Mouse (Mus musculus): Measurements from ENCODE around the gene Hsf2bp. TPM values are rescaled to one million over a fixed set of nuclear protein-coding genes. Genes with fewer than 3 reads are reported as not detected.

Hsf2bp gene
- polyA plus RNA-seq, 1 experiment from 2014 or later, result 0.63 TPM

DNA sequence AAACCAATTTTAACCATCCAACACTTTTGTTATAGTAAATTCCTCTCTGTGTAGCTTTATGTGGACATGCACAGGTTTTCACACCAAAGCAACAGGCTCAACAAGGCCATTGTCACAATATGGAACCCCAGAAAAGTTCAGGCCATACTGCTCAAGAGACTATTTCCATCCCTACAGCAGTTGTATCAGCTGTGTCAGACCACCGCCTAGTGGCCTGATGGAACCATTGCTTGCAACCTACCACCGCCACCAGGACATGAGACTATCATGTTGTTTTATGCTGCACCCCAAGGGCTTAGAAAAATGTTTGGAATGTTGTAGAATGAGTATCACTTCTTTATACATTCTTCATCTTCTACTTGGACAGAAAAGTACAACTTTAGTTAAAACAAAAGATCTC is 10.8 kb downstream of the Hsf2bp start:
- Histone ChIP-seq H3K9ac (no peak overlapping the region), H3K4me3 (no peak overlapping the region), H3K4me2 (no peak overlapping the region), H3K9me3 (no peaks in the 10 kb centered on the region), H3K27ac (no peak overlapping the region), H3K36me3 (replicated peaks) (no peaks in the 10 kb centered on the region), H3K4me1 (peaks cover 2% of the 10 kb centered on the region; the same call in 1 of the 2 replicates), H3K27me3 (replicated peaks) (no peaks in the 10 kb centered on the region)
- 5% methylated on average over 2 of the region's 2 CpGs for WGBS
- ATAC-seq (replicated peaks), result no peak; the same call in 1 of the 2 replicates

DNA sequence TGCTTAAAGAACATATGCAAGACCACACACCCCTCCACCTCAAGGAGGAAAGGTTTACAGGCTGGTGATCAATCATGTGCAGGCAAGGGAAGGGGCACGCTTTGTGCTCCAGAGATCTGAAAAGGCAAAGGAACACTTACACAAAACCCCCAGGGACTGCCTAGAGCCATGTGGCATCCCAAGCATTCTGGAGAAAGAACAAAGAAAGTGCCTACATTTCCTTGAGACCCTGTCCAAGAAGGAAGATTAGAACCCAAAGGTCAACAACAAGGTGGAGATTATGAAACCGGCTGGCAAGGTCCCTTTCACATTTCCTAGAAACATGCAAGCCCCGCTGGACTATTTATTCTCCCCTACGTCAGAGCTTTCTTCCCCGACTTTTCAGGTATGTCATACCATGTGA is 11.5 kb downstream of the Hsf2bp start:
- Histone ChIP-seq H3K4me3 (no peak overlapping the region), H3K27me3 (replicated peaks) (no peaks in the 10 kb centered on the region), H3K9ac (no peak overlapping the region), H3K9me3 (no peaks in the 10 kb centered on the region), H3K27ac (no peak overlapping the region), H3K4me2 (no peak overlapping the region), H3K36me3 (replicated peaks) (no peaks in the 10 kb centered on the region), H3K4me1 (peaks cover 2% of the 10 kb centered on the region; the same call in 1 of the 2 replicates)
- 61% methylated on average over 5 of the region's 5 CpGs for WGBS
- no peak for ATAC-seq (replicated peaks)

DNA sequence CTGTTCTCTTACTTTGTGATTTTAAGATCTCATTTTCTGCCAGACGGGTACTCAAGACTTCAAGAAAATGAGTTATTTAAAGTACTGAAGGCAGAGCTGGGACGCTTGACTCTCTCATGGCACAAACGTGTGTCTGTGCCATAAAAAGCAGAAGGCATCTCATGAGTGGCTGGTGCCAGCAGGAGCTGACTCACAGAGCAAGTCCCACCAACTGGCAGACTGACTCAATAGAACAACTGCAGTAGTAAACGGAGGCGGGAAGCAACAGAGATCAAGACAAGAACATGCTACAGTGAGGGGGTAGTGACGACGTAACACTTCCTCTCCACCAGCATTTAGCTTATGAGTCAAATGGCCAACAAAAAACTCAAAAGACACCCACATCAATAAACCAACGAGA is 13.1 kb downstream of the Hsf2bp start:
- 81% methylated on average over 8 of the region's 8 CpGs for WGBS
- H3K9ac ChIP-seq, result no peak overlapping the region
- no peaks in the 10 kb centered on the region for H3K27me3 ChIP-seq (replicated peaks)
- H3K4me2 ChIP-seq, result no peak overlapping the region
- H3K4me3 ChIP-seq, result no peak overlapping the region
- H3K9me3 ChIP-seq, result no peaks in the 10 kb centered on the region
- no peak overlapping the region for H3K27ac ChIP-seq
- no peaks in the 10 kb centered on the region for H3K36me3 ChIP-seq (replicated peaks)
- no peak for ATAC-seq (replicated peaks)
- peaks cover 2% of the 10 kb centered on the region; the same call in 1 of the 2 replicates for H3K4me1 ChIP-seq

DNA sequence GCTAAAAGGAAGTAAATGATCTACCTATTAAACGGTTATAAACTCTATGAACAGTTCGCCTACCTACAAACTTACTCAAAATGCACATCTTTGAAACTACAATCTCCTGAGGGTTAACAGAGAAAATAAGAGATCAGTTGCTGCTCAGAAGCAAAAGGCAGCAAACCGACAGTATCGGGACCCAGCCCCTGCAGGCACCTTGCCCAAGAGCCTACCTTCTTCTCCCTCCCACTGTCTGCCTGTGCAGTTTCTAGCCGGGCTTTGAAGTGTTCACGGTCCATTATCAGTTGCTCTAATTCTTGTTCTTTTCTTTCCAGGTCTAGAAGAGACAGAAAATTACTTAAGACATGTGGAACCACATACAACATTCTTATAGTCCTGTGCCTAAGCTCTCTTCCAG is 13.6 kb downstream of the Hsf2bp start:
- Histone ChIP-seq H3K9ac (no peak overlapping the region), H3K4me1 (peaks cover 2% of the 10 kb centered on the region; the same call in 1 of the 2 replicates), H3K27me3 (replicated peaks) (no peaks in the 10 kb centered on the region), H3K27ac (no peak overlapping the region), H3K9me3 (no peaks in the 10 kb centered on the region), H3K4me3 (no peak overlapping the region), H3K36me3 (replicated peaks) (no peaks in the 10 kb centered on the region), H3K4me2 (no peak overlapping the region)
- 74% methylated on average over 6 of the region's 6 CpGs for WGBS
- no peak for ATAC-seq (replicated peaks)

DNA sequence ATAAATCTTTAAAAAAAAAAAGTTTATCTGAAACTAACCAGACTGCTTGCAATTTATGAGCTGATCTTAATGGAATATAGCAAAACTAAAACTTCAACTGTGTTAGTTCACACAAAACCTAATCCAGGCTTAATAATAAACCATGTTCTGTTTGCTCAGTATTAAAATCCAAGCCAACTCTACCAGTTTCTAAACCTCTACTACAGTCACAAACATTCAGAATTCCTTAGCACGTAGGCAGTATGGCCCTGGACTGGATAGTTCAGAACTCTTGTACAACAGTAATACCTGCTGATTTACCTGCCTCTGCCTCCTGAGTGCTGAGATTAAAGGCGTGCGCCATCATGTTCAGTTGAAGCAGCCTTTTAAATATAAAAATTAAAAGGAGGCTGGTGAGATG is 14.2 kb downstream of the Hsf2bp start:
- H3K4me2 ChIP-seq, result no peak overlapping the region
- H3K36me3 ChIP-seq (replicated peaks), result no peaks in the 10 kb centered on the region
- H3K4me3 ChIP-seq, result no peak overlapping the region
- H3K27me3 ChIP-seq (replicated peaks), result no peaks in the 10 kb centered on the region
- 97% methylated on average over 3 of the region's 3 CpGs for WGBS
- ATAC-seq (replicated peaks), result no peak
- H3K9ac ChIP-seq, result no peak overlapping the region
- no peaks in the 10 kb centered on the region for H3K9me3 ChIP-seq
- H3K4me1 ChIP-seq, result no peaks in the 10 kb centered on the region
- H3K27ac ChIP-seq, result no peak overlapping the region

DNA sequence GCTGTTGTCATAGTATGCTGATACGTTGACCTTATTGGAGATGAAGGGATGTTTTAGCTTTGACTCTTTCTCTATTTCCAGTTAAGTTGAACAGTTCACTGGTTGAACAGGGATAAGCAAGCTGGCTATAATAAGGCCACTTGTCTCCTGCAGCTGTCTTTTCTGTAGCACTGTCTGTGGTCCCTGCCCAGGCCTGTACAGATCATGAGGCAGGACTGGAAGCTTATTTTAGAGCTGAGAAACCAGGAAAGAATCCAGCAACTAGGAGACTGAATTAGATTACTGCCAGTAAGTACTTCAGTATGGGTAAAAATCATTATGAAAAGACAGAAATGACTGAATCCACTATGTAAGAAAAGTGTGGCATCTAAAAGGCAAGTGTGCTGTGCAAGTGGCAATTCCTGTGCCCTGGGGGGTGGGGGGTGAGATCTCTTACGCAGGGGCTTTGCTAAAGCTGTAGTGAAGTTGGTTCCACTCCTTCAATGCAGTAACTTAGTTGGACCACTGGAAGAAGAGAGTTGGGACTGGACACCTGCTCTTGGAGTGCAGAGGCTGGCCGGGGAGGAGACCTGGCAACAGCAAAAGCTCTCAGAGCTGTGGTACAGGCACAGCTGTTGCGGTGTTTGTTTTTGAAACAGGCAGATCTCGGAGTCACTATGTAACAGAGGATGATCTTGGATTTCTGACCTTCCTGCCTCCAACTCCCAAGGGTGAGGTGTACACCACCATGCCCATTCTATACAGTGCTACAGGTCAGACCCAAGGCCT is 17.8 kb downstream of the Hsf2bp start:
- H3K36me3 ChIP-seq (replicated peaks), result no peaks in the 10 kb centered on the region
- no peaks in the 10 kb centered on the region for H3K4me1 ChIP-seq
- no peak overlapping the region for H3K9ac ChIP-seq
- no peaks in the 10 kb centered on the region for H3K9me3 ChIP-seq
- no peak overlapping the region for H3K27ac ChIP-seq
- no peak overlapping the region for H3K4me3 ChIP-seq
- ATAC-seq (replicated peaks), result no peak
- no peaks in the 10 kb centered on the region for H3K27me3 ChIP-seq (replicated peaks)
- WGBS, result 75% methylated on average over 5 of the region's 5 CpGs
- no peak overlapping the region for H3K4me2 ChIP-seq

DNA sequence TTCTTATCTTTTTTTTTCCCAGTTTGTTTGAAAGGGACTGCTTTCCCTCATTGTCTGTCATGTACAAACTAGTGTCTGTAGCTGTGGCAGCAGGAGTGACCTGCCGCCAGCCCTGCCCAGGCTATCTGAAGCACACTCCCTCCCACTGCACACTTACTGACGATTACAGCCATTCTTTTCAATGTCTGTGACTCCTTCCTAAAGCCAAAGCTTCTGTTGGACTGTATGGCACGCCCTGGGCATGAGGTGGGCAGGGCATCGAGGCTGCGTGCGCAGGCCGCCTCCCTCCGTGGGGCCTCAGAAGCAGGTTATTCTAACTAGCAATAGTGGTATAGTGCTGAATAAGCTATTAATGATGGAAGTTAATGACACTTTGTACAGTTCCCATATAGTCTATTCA is 19.7 kb downstream of the Hsf2bp start:
- Histone ChIP-seq H3K36me3 (replicated peaks) (no peaks in the 10 kb centered on the region), H3K4me2 (no peak overlapping the region), H3K27ac (no peak overlapping the region), H3K9ac (no peak overlapping the region), H3K9me3 (no peaks in the 10 kb centered on the region), H3K4me3 (no peak overlapping the region), H3K27me3 (replicated peaks) (no peaks in the 10 kb centered on the region), H3K4me1 (no peaks in the 10 kb centered on the region)
- ATAC-seq (replicated peaks), result no peak
- 88% methylated on average over 8 of the region's 8 CpGs for WGBS

DNA sequence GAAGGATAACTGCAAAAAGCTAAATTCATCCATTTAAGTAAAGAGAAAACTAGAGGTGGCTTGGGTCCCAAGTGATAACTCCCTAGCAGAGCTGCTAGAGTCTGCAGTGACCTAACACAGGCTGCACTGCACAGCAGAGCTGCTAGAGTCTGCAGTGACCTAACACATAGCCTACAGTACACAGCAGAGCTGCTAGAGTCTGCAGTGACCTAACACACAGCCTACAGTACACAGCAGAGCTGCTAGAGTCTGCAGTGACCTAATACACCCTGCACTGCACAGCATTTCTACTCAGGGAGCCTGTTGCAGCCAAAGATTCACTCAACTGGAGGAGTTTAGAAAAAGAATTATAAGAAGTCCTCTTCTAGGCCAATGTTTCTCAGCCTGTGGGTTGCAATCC is 22.5 kb downstream of the Hsf2bp start:
- Histone ChIP-seq H3K9ac (no peak overlapping the region), H3K4me1 (no peaks in the 10 kb centered on the region)
- ATAC-seq (replicated peaks), result no peak

DNA sequence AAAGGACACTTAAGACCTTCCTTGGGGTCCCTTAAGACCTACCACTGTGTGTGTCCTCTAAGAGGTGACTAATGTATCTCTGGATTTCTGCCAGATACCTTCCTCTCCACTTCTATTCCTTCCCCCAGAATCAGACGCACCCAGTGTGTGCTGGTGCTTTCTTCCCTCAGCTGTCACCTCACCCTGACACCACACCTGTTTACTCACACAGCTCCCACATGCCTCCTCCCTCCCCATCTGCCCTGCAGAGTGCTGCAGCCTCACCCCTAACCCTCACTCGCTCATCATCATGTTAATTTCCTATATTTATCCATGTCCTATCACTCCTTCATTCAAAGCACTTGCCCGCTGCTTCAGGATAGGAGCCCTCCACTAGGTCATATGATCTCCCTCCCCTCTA is 23.9 kb downstream of the Hsf2bp start:
- Histone ChIP-seq H3K9me3 (no peaks in the 10 kb centered on the region), H3K4me1 (no peaks in the 10 kb centered on the region), H3K4me2 (no peak overlapping the region), H3K27ac (no peak overlapping the region), H3K4me3 (no peak overlapping the region), H3K9ac (no peak overlapping the region), H3K27me3 (replicated peaks) (no peaks in the 10 kb centered on the region), H3K36me3 (replicated peaks) (no peaks in the 10 kb centered on the region)
- WGBS, result 64% methylated on average over 3 of the region's 3 CpGs
- no peak for ATAC-seq (replicated peaks)

More for the DNA sequence above, 22.5 kb downstream of the Hsf2bp start:
- no peak overlapping the region for H3K27ac ChIP-seq
- H3K27me3 ChIP-seq (replicated peaks), result no peaks in the 10 kb centered on the region
- H3K9me3 ChIP-seq, result no peaks in the 10 kb centered on the region
- no peak overlapping the region for H3K4me2 ChIP-seq
- no peaks in the 10 kb centered on the region for H3K36me3 ChIP-seq (replicated peaks)
- no peak overlapping the region for H3K4me3 ChIP-seq

DNA sequence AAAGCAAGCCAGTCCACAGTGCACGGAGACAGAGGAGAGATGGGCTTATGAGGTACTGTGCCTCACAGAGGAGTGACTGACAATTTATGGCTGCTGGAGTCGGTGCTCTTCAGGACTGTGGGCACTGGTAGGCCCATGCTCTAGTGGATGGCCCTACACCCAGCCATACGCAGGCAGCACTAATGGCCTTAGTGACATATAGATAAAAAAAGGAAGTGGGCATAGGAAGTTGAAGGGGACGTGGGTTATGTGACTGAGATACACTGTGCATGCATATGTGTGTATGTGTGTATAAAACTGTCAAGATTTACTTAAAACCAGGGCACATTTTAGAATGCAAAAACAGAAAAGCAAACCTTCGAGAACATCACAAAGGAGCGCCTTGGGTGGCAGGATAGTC is 24.5 kb downstream of the Hsf2bp start:
- no peak overlapping the region for H3K9ac ChIP-seq
- 86% methylated on average over 6 of the region's 6 CpGs for WGBS
- H3K9me3 ChIP-seq, result no peaks in the 10 kb centered on the region
- H3K4me2 ChIP-seq, result no peak overlapping the region
- H3K4me3 ChIP-seq, result no peak overlapping the region
- H3K27me3 ChIP-seq (replicated peaks), result no peaks in the 10 kb centered on the region
- no peaks in the 10 kb centered on the region for H3K36me3 ChIP-seq (replicated peaks)
- no peaks in the 10 kb centered on the region for H3K4me1 ChIP-seq
- H3K27ac ChIP-seq, result no peak overlapping the region
- no peak for ATAC-seq (replicated peaks)

DNA sequence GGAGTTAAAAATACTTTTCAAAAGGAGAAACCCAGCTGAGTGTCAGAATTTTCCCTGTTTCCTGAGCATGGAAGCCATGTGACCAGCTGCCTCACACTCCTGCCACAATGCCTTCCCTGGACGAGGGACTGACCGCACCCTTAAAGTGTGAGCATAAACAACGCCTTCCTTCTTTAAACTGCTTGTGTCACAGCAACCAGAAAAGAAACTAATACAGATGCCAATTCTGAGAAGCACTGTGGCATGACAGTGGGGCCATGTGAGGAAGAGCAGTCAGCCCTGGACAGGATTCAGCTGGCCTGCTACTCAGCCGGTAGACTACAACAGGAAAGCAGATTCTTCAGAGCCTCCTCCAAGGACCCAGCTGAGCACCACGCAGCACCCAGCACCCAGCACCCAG is 29.3 kb downstream of the Hsf2bp start:
- Histone ChIP-seq H3K9me3 (no peaks in the 10 kb centered on the region), H3K4me2 (no peak overlapping the region), H3K27ac (no peak overlapping the region), H3K4me3 (no peak overlapping the region), H3K4me1 (no peaks in the 10 kb centered on the region), H3K36me3 (replicated peaks) (no peaks in the 10 kb centered on the region), H3K9ac (no peak overlapping the region), H3K27me3 (replicated peaks) (no peaks in the 10 kb centered on the region)
- no peak for ATAC-seq (replicated peaks)
- 81% methylated on average over 5 of the region's 5 CpGs for WGBS

DNA sequence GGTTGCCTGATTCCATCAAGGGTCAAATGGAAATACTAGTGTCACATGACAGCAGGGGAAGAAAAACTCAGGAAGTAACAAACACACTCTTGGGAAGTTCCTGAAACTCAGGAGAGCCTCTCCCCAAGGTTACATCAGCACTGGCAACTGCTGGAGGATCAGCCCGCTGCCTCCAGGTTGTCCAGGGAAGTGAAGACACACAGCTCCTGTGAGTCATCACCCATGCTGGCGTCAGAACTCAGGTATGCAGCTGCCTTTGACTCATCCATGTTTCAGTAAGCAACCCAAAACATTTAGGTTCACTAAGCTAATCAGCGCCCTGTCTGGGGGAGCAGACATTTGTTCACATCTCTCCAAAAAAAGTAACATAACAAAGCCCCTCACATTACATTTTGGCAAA is 32.9 kb downstream of the Hsf2bp start:
- Histone ChIP-seq H3K4me3 (no peak overlapping the region), H3K4me2 (no peak overlapping the region), H3K4me1 (no peaks in the 10 kb centered on the region), H3K9me3 (no peaks in the 10 kb centered on the region), H3K36me3 (replicated peaks) (no peaks in the 10 kb centered on the region), H3K27ac (no peak overlapping the region), H3K27me3 (replicated peaks) (no peaks in the 10 kb centered on the region), H3K9ac (no peak overlapping the region)
- no peak for ATAC-seq (replicated peaks)
- WGBS, result 88% methylated on average over 3 of the region's 3 CpGs

DNA sequence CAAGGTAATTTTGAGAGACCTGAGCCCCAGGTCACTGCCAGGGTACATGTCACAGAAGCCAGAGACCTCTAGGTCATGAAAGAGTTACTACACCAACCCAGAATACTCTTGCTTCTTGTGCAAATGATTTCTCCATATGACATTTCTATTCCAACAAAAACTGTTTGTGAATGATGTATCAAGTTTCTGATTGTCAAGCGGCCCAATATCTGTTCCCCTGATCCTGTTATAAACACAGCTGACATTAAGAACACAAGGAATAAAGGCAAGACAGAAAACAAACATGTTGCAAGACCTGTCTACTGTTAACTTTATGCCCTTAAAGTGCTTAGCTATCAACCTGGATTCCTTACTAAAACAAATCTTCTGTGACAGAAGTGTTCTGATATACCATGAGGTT is 37.8 kb downstream of the Hsf2bp start:
- H3K4me1 ChIP-seq, result no peaks in the 10 kb centered on the region
- no peak overlapping the region for H3K27ac ChIP-seq
- no peaks in the 10 kb centered on the region for H3K36me3 ChIP-seq (replicated peaks)
- no peaks in the 10 kb centered on the region for H3K9me3 ChIP-seq
- WGBS, result 98% methylated on average over 1 of the region's 1 CpGs
- H3K4me3 ChIP-seq, result no peak overlapping the region
- H3K27me3 ChIP-seq (replicated peaks), result no peaks in the 10 kb centered on the region
- H3K4me2 ChIP-seq, result no peak overlapping the region
- H3K9ac ChIP-seq, result no peak overlapping the region
- no peak for ATAC-seq (replicated peaks)
